Mouse (Mus musculus) heart, postnatal 36 days (tissue): ENCODE measurements at regions not wholly inside any gene's neighbourhood (a gene's known extent, or its start where the extent isn't known, plus 50 kb on each side); places are given as distances from the start of the nearest gene placed in this dataset.

Source experiments
- DNase-seq, 2 experiments: peaks; one replicate each; pipeline ENCODE4 v3.0.0; 2021 to 2022
- intact Hi-C: fragments of 180-260 bp; cut with DNase I; formaldehyde crosslinking; loops from one replicate; pipeline ENCODE4 v1.15.1; 2025

DNA sequence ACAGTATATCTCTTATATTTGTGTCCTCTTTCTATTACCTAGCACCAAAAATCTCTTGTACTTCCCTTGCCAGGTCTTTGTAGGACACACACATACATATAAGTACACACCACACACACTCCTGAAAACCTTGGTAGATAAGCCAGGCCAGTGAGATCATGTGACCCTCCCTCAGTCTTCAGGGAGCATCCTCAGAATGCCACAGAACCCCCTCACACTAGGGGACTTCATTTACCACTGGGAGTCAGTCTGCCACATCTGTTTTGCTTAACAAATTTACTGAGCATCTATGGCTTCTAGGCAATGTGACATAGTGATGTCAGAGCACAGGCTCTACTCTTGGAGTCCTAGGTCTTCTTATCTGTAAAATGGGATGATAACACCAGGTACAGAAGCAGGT lies 67.3 kb upstream of the Haao start:
- intact Hi-C loops, result no loop called here
- DNase-seq, result no peak

DNA sequence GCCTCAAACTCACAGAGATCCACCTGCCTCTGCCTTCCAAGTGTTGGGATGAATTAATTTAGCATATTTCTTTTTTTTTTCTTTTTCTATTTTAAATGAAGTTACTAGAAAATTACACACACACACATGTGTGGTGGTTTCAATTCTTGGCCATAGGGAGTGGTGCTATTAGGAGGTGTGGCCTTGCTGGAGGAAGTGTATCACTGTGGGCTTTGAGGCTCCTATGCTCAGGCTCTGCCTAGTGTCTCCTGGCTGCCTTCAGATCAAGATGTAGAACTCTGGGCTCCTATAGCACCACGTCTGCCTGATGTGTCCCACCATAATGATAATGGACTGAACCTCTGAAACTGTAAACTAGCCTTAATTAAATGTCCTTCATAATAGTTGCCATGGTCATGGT lies 66.8 kb upstream of the Haao start:
- no peak for DNase-seq
- intact Hi-C loops, result no loop called here

DNA sequence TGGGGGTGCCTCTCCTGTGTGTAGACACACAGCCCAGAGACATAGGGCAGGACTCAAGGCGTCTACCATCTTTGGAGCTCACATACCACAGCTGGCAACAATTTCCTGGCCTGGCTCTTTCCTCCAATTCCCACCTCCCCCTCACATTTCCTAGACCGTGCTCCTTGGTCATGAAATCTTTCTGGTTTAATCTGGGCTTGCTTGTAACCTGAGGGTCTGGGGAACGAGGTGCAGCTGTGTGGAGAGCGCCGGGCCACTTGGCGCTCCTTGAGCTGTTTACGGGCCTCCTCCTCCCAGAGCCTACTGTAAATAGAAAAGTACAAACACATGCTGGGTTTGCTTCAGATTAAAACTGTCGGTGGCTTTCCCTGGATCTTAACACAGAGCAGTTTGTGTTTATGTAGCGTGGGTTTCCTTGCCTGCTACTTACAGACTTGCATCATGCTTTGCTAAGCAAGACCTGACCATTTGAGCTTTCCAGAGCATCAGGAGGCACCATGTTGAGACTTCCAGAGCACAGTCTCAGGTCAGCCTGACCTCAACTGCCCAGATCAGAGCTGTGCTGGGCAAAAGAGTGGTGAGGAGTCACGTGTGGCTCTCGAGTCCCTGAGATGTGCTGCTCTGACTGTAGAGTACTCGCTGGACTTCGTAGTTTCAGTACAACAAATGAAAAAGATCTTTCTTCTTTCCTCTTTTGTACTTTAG lies 66.1 kb upstream of the Haao start:
- no peak for DNase-seq
- intact Hi-C loops, result no loop called here

GRCm38 (mm10) chr17:83912421-83912820 lies 64.7 kb upstream of the Haao start:
- no peak for DNase-seq
- intact Hi-C loops, result no loop called here

- peak in 1 of 2 experiments; percentile 34 for DNase-seq
- intact Hi-C loops, result loop anchor here (1.0 kb wide), 1 partner anchor 45 kb away; no protein-coding TSS in a partner anchor
Measured at GRCm38 (mm10) chr17:83908811-83909210, 61.0 kb upstream of the Haao start.

DNA sequence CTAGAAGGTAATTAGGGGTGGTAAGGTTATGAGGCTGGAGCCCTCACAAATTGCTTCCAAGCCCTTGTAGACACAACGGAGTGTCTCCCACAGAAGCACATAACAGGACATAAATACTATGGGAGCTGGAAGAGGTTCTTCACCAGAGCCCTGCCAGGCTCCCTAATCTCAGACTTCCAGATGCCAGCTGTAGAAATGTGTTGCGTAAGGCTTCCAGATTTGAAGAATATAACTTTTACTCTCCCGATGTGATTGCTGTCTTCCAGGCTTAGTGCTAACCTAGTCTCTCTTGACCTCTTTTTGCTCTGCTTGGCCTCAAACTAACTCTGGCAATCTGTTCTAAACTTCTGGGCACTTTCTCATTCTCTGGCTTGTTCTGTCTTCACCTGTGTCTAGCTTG lies 59.8 kb upstream of the Haao start:
- intact Hi-C loops, result no loop called here

DNA sequence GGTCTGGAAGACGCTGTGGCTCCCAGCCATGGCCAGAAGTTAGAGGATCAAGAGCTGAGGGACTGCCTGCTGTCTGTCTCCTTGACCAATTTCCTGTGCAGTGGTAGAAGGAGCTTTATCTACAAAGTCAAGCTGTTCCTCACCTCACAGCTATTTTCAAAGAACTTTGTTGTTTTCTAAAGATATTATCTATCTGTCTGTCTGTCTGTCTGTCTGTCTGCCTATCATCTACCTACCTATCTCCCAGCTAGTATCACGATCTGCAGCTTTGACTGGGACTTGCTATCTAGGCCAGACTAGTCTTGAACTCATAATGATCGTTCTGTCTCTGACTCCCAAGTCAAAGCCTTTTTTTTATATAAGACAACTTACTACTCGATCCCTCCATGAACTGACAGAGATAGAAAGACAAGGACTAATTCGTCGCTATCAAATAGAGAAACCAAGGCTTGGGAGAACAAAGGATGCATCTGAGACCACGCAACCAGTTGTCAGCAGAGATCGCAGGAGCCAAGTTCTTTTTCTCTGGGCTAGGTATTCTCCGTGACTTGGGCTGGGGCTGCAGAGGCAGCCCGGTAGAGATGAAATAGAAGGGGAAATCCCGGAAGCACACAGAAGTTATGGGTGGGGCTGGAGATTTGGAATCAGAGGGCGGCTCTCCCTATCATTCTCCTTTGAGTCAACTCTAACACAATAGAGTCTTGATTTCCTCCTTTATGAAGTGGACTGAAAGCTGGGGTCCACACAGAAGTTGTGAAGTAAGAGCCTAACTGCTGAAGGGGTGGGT lies 59.2 kb upstream of the Haao start:
- intact Hi-C loops, result no loop called here
- DNase-seq, result no peak

More for the DNA sequence above, 59.8 kb upstream of the Haao start:
- no peak for DNase-seq

- peak; percentile 83 to 84 for DNase-seq
- intact Hi-C loops, result loop anchor here (1.0 kb wide), 1 partner anchor 287 kb away; no protein-coding TSS in a partner anchor
Measured at GRCm38 (mm10) chr17:83903467-83903866, 55.7 kb upstream of the Haao start.

GRCm38 (mm10) chr17:83902523-83902922 lies 54.8 kb upstream of the Haao start:
- no peak for DNase-seq
- intact Hi-C loops, result loop anchor here (1.0 kb wide), 1 partner anchor 211 kb away; no protein-coding TSS in a partner anchor

- DNase-seq, result no peak
- intact Hi-C loops, result loop anchor here (1.0 kb wide), 1 partner anchor 211 kb away; no protein-coding TSS in a partner anchor
Measured at GRCm38 (mm10) chr17:83902091-83902490, 54.3 kb upstream of the Haao start.

DNA sequence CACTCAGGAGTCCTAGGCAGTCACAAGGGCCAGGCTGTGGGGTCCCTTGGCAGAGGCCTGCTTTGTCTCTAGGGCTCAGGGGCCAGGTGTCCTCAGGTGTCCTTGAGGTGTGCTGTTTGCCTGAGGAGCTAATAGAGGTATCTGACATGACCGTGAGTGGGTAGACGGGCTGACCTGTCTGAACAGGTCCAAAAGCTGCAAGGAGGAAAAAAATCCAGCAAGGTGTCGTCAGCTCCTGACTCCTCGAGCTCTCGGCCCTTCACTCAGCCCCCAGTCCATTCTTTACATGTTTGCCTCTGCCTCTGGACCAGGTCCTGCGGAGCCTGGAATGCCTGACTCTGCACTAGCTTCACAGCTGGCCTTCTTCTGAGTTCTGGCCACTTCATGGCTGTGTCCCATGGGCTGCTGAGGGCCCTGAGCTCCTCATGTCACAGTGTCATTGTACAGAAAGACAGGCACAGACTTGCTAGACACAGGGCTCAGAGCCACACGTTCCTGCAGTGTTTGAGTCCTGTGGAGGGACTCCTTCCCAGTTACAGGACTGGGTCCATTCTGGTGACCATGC lies 51.9 kb upstream of the Haao start:
- DNase-seq, result no peak
- intact Hi-C loops, result loop anchor here (2.0 kb wide), 1 partner anchor 129 kb away; no protein-coding TSS in a partner anchor

GRCm38 (mm10) chr17:83898531-83898930 lies 50.8 kb upstream of the Haao start:
- intact Hi-C loops, result no loop called here
- no peak for DNase-seq
